Mouse (Mus musculus): ENCODE measurements around the gene Cebpe.

Cebpe gene

DNA sequence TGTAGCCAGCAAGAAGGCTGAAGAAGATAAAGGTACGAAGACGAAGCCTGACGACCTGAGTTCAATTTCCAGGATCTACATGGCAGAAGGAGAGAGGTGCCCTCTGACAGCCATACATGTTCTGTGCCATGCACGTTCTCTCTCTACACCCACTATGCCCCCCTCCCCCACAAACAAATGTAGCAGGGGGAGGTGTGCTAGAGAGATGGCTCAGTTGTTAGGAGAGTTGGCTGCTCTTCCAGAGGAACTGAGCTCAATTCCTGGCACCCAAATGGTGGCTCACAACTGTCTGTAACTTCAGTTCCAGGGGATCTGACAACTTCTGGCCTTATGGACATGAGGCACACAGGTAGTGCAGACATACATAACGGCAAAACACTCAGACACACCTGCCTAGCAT is 35.7 kb downstream of the Cebpe start:
- DNase-seq (ENCODE audit: low spot score) = no peak

DNA sequence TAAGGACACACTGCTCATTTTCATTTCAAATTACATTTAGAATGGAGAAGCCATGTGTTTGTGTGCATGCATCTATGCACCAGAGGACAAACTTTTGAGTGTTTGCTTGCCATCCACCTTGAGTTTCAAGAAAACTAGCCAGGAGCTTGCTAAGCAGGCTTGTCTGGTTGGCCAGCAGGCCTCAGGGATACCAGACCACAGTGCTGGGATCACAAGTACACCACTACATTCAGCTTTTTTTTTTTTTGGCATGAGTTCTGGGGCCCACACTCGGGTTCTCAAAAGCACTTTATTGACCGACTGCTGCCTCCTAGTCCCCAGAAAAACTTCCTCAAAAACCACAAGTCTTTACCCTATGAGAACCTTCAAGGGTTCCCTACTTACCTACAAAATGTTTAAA is 37.7 kb downstream of the Cebpe start:
- DNase-seq (ENCODE audit: low spot score) = no peak

DNA sequence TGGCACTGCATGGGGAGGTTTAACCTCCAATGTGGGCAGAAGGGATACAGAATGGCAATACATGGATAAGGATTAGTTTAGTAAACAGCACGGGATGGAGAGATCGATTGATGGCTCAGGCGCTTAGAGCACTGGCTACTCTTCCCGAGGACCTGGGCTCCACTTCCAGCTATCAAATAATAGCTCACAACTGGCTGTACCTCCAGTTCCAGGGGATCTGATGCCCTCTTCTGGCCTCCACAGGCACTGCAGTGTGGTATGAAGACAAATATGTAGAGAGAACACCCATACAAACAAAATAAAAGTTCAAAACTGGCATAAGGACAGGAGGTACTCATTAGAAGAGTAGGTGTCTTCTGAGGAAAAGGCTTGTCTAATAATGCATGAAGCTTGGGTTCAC is 42.6 kb downstream of the Cebpe start:
- peak; percentile 58 for DNase-seq (ENCODE audit: low spot score)

- DNase-seq (ENCODE audit: low spot score) = no peak
Observed at GRCm38 (mm10) chr14:54664477-54665222, 47.3 kb downstream of the Cebpe start.
